Mouse (Mus musculus) small intestine, adult 2 months (tissue): Measurements from ENCODE around the gene Flvcr1.

ENCODE experiments used
- CTCF ChIP-seq: fragments of 200-500 bp; IDR thresholded peaks from 2 replicates; pipeline ENCODE4 v1.5.1; 2012; ENCODE audit warnings: low read depth, mild to moderate bottlenecking, control low read depth, inconsistent platforms, low read length, moderate library complexity, mixed read lengths; ENCODE audit not compliant: insufficient replicate concordance, insufficient read length; ENCODE audit errors: extremely low read depth
- POLR2A ChIP-seq: fragments of 200-500 bp; IDR thresholded peaks from 2 replicates; pipeline ENCODE4 v1.6.1; 2012; ENCODE audit warnings: low read depth, mild to moderate bottlenecking, control low read depth, inconsistent platforms, low read length, moderate library complexity

GRCm38 (mm10) chr1:191025016-191026012 is 644 bp downstream of the Flvcr1 start:
- no peak for TF ChIP-seq POLR2A
- TF ChIP-seq CTCF = no peak
